Mouse (Mus musculus) adrenal gland, postnatal 36 days (tissue): ENCODE results near the gene Cyp21a1. TPM values are rescaled to one million over a fixed set of nuclear protein-coding genes. Genes with fewer than 3 reads are reported as not detected.
A peak's percentile ranks its signal among the peaks of the same experiment; 100 is the strongest.
"Not testable (repeated sequence)": the region's sequence is repeated elsewhere in the genome, so short reads cannot be mapped to it uniquely, and the experiment has no call there.

Experiments
- DNase-seq, 2 experiments: peaks; one replicate each; pipeline ENCODE4 v3.0.0; 2021; ENCODE audit warnings: mixed read lengths in 1 of 2
- microRNA-seq: library from miRNA; unstranded; fragments of <30 nt; microRNA quantifications from one replicate; pipeline ENCODE4 v1.2.0, GENCODE M21; 2021
- total RNA-seq, 2 experiments: library from RNA; stranded (reverse); gene quantifications; 2 replicates each; pipeline ENCODE4 v1.2.3; 2021

Gene Cyp21a1
- total RNA-seq, 2 experiments from 2014 or later: 6,006 to 9,312 TPM

GRCm38 (mm10) chr17:34804871-34805562 is 656 bp upstream of the Cyp21a1 start:
- peak; percentile 22 to 43 for DNase-seq

- DNase-seq: peak in 1 of 2 experiments; percentile 44
Observed at GRCm38 (mm10) chr17:34803367-34803766, 994 bp downstream of the Cyp21a1 start.

GRCm38 (mm10) chr17:34802756-34803155 is 1.6 kb downstream of the Cyp21a1 start:
- DNase-seq: peak; percentile 31 to 43

- not testable (repeated sequence) for DNase-seq
Observed at GRCm38 (mm10) chr17:34800781-34801305, 3.5 kb downstream of the Cyp21a1 start.

- peak in 1 of 2 experiments; percentile 26 for DNase-seq
Observed at GRCm38 (mm10) chr17:34799531-34799925, 4.8 kb downstream of the Cyp21a1 start.

GRCm38 (mm10) chr17:34798866-34799530 is 5.4 kb downstream of the Cyp21a1 start:
- peak; percentile 27 to 32 for DNase-seq

- DNase-seq: peak; percentile 49 to 63
Observed at GRCm38 (mm10) chr17:34798071-34798470, 6.3 kb downstream of the Cyp21a1 start.

GRCm38 (mm10) chr17:34797211-34797995 is 7.0 kb downstream of the Cyp21a1 start:
- DNase-seq: peak; percentile 54 to 74

GRCm38 (mm10) chr17:34796311-34797140 is 7.8 kb downstream of the Cyp21a1 start:
- DNase-seq: peak; percentile 64 to 74

GRCm38 (mm10) chr17:34795633-34796032 is 8.7 kb downstream of the Cyp21a1 start:
- peak; percentile 84 to 87 for DNase-seq

- peak; percentile 35 to 48 for DNase-seq
Observed at GRCm38 (mm10) chr17:34795016-34795415, 9.3 kb downstream of the Cyp21a1 start.

GRCm38 (mm10) chr17:34777680-34778325 is 26.6 kb downstream of the Cyp21a1 start:
- no peak for DNase-seq

- DNase-seq: no peak
Observed at GRCm38 (mm10) chr17:34761471-34761870, 42.9 kb downstream of the Cyp21a1 start.

Small RNA genes within 50 kb of the gene (microRNA-seq; reads per million reads assigned to microRNA genes)
- gene Gm27471 (not detected), gene Mir6970 (1.00 reads per million), gene Mir6971 (2.7 reads per million, percentile 5 among the genes with 10 or more reads in this experiment)

Other genes starting within 250 kb of the Cyp21a1 start
- 10 to 100 TPM; 20.1 to 37.0 TPM for gene Notch4, start 240.3 kb downstream of the Cyp21a1 start, total RNA-seq
- 1 to 10 TPM; 5.2 to 6.2 TPM for gene Gpsm3, start 214.8 kb downstream of the Cyp21a1 start, total RNA-seq
- gene Pbx2, start 213.3 kb downstream of the Cyp21a1 start, total RNA-seq: 10 to 100 TPM; 34.7 to 41.4 TPM
- under 1 TPM; 0.82 to 0.99 TPM for gene Ager, start 206.7 kb downstream of the Cyp21a1 start, total RNA-seq
- gene Rnf5, start 200.9 kb downstream of the Cyp21a1 start, total RNA-seq: 10 to 100 TPM; 67.7 to 86.5 TPM
- 100 to 1,000 TPM in 1 of 2 experiments, 10 to 100 TPM in 1; 99.4 to 109 TPM for gene Agpat1, start 200.3 kb downstream of the Cyp21a1 start, total RNA-seq
- 1 to 10 TPM; 2.9 to 4.6 TPM for gene Egfl8, start 188.6 kb downstream of the Cyp21a1 start, total RNA-seq
- 10 to 100 TPM; 57.8 to 70.0 TPM for gene Ppt2, start 176.1 kb downstream of the Cyp21a1 start, total RNA-seq
- 10 to 100 TPM in 1 of 2 experiments, 1 to 10 TPM in 1; 5.0 to 14.3 TPM for gene Prrt1, start 175.0 kb downstream of the Cyp21a1 start, total RNA-seq
- gene Fkbpl, start 159.8 kb downstream of the Cyp21a1 start, total RNA-seq: 10 to 100 TPM; 12.7 to 15.8 TPM
- gene Atf6b, start 157.4 kb downstream of the Cyp21a1 start, total RNA-seq: 10 to 100 TPM; 45.7 to 58.8 TPM
- gene Tnxb, start 134.0 kb downstream of the Cyp21a1 start, total RNA-seq: 10 to 100 TPM; 26.9 to 34.3 TPM
- 100 to 1,000 TPM; 140 to 152 TPM for gene C4b, start 60.7 kb downstream of the Cyp21a1 start, total RNA-seq
- gene Stk19, start 32.4 kb upstream of the Cyp21a1 start, total RNA-seq: 10 to 100 TPM; 35.8 to 57.5 TPM
- gene Dxo, start 32.5 kb upstream of the Cyp21a1 start, total RNA-seq: 10 to 100 TPM; 66.9 to 67.3 TPM
- 10 to 100 TPM; 59.5 to 59.9 TPM for gene Skiv2l, start 45.6 kb upstream of the Cyp21a1 start, total RNA-seq
- gene Nelfe, start 45.8 kb upstream of the Cyp21a1 start, total RNA-seq: 10 to 100 TPM; 52.6 to 53.4 TPM
- 10 to 100 TPM; 11.4 to 20.9 TPM for gene Cfb, start 58.0 kb upstream of the Cyp21a1 start, total RNA-seq
- gene Zbtb12, start 74.9 kb upstream of the Cyp21a1 start, total RNA-seq: 10 to 100 TPM; 10.4 to 17.4 TPM
- gene Gm20547, start 77.5 kb upstream of the Cyp21a1 start, total RNA-seq: not detected
- 100 to 1,000 TPM in 1 of 2 experiments, 10 to 100 TPM in 1; 85.2 to 119 TPM for gene C2, start 93.7 kb upstream of the Cyp21a1 start, total RNA-seq
- gene Ehmt2, start 93.9 kb upstream of the Cyp21a1 start, total RNA-seq: 100 to 1,000 TPM; 124 to 143 TPM
- gene Slc44a4, start 109.9 kb upstream of the Cyp21a1 start, total RNA-seq: 1 to 10 TPM in 1 of 2 experiments, under 1 TPM in 1; 0.83 to 1.7 TPM
- gene Neu1, start 126.7 kb upstream of the Cyp21a1 start, total RNA-seq: 10 to 100 TPM; 25.4 to 27.4 TPM
- gene Hspa1b, start 154.7 kb upstream of the Cyp21a1 start, total RNA-seq: 100 to 1,000 TPM in 1 of 2 experiments, 10 to 100 TPM in 1; 80.1 to 206 TPM
- gene Gm20481, start 165.4 kb upstream of the Cyp21a1 start, total RNA-seq: not detected
- 10 to 100 TPM; 36.0 to 86.1 TPM for gene Hspa1a, start 167.6 kb upstream of the Cyp21a1 start, total RNA-seq
- under 1 TPM; 0.20 to 0.36 TPM for gene Hspa1l, start 168.1 kb upstream of the Cyp21a1 start, total RNA-seq
- 10 to 100 TPM; 35.2 to 35.5 TPM for gene Lsm2, start 177.3 kb upstream of the Cyp21a1 start, total RNA-seq
- gene Vars, start 196.4 kb upstream of the Cyp21a1 start, total RNA-seq: 10 to 100 TPM; 61.5 to 62.9 TPM
- under 1 TPM; 0.53 to 0.59 TPM for gene Vwa7, start 212.0 kb upstream of the Cyp21a1 start, total RNA-seq
- gene Sapcd1, start 223.5 kb upstream of the Cyp21a1 start, total RNA-seq: 1 to 10 TPM in 1 of 2 experiments, under 1 TPM in 1; 0.82 to 1.3 TPM
- 1 to 10 TPM in 1 of 2 experiments, under 1 TPM in 1; 0.95 to 1.6 TPM for gene Msh5, start 242.2 kb upstream of the Cyp21a1 start, total RNA-seq
- gene Clic1, start 245.4 kb upstream of the Cyp21a1 start, total RNA-seq: 100 to 1,000 TPM in 1 of 2 experiments, 10 to 100 TPM in 1; 83.6 to 109 TPM